Mouse (Mus musculus): ENCODE data around the gene Prdm11.

Gene Prdm11

DNA sequence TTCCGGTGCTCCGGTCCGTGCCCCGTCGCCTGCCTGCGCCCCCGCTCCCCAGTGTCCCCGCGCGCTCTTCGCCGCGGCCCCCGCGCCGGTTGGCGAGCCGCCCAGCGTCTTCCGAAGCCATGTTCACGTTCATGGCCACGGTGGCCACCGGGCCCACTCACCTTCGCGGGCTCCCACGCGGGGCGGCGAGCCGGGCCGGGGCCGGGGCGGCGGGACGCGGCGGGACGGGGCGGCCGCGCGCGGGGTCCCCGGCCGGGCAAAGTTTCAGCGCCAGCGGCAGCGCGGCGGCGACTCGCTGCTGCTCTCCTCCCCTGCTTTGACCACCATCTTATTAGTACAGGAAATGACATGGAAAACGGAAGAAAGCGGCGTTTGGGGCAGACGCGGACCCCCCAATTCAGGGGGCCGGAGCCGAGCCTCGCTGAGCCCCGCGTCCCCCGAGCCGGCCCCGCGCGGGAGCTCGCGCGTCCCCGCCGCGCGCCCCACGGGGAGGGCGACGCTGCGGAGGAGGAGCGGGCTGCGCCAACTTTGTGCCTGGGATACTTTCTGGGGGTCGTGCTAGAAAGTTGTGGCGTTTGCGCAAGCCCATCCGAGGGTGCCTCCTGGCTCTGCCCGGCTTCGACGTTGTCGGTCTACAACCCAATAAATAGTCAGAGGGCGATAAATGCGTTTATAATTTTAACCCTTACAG is at the start of gene Prdm11:
TSS of gene Prdm11 (minus strand) at position 350 of the 691 bp plus-strand sequence.
- peak; percentile 45 for ATAC-seq (ENCODE audit: low TSS enrichment)

DNA sequence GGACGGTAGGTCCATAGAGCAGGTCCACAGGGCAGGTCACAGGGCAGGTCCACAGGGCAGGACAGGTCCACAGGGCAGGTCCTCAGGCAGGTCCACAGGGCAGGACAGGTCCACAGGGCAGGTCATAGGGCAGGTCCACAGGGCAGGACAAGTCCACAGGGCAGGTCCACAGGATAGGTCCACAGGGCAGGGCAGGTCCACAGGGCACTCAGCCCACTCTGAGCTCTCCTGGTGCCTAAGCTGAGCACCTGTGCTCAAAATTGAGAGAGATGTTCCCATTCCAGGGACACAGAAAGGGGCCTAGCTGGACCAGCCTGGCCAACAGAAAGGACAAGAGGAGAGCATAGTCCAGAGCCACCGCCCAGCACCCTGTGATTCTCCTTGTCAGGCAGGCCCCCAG is 46.4 kb upstream of the Prdm11 start:
- no peak for ATAC-seq (ENCODE audit: low TSS enrichment)

DNA sequence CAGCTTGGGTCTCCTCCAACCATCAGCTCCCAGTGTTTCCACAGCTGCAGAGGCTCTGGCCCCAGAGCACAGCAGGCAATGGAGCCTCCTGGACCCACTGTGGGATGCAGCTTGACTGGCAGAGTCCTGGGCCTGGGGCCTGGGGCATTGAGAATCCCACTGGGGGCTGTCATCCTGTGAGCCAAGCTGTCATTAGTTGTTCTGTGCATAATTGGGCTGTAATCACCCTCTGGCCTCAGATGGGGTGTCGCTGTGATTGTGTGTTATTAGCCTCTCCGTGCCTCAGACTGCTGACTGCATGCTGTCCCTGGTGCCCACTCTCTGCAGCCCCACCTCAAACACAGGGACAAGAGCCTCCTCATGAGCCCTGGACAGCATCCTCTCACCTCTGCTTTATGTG is 45.7 kb upstream of the Prdm11 start:
- ATAC-seq (ENCODE audit: low TSS enrichment) = no peak

DNA sequence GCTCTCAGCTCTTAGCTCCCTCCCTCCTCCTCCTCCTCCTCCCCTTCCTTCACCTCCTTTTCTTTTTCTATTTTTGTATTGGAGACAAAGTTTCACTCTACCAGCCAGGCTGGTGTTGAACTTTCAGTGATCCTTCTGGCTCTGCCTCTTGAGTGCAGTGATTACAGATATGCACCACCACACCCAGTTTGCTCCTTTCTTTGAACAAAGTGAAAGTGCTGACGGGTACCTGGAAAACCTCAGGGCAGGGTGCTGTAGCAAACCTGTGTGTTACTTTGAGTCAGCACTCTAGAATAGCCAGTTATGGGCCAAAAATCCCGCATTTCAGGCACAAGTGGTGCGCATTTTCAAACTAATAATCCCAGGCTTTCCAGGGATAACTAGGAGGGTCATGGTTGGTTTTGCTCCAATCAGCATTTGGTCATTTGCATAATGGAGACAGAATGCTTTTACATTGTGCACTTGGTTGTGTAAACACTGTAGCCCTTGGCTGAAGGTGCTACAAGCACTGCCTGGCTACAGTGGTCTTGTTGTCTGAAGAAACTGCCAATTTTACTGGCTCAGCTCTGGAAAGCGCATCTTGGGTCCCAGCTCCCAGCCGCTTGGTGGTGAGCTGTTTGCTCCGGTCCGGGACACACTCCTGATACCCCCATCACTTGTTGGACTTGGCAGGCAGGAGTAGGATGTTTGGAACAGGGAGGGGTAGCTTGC is 43.6 kb upstream of the Prdm11 start:
- ATAC-seq (ENCODE audit: low TSS enrichment) = no peak

DNA sequence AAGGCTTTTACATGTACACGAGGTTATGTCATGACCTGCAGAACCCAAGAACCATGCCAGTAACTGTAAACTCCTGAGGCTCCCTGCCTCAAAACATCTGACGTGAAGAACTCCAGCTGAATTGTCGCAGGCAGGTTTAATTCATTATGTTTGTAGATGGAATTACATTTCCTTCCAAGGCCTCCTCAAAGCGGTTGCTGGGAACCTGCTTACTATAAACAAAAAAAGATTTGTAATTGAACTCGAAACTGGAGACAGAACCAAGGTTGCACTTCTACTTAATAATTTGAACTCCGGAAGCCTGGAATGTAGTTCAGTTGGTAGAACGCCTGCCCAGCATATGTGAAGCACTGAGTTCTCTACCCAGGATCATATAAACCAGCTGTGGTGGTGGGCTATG is 42.0 kb upstream of the Prdm11 start:
- ATAC-seq (ENCODE audit: low TSS enrichment) = no peak

DNA sequence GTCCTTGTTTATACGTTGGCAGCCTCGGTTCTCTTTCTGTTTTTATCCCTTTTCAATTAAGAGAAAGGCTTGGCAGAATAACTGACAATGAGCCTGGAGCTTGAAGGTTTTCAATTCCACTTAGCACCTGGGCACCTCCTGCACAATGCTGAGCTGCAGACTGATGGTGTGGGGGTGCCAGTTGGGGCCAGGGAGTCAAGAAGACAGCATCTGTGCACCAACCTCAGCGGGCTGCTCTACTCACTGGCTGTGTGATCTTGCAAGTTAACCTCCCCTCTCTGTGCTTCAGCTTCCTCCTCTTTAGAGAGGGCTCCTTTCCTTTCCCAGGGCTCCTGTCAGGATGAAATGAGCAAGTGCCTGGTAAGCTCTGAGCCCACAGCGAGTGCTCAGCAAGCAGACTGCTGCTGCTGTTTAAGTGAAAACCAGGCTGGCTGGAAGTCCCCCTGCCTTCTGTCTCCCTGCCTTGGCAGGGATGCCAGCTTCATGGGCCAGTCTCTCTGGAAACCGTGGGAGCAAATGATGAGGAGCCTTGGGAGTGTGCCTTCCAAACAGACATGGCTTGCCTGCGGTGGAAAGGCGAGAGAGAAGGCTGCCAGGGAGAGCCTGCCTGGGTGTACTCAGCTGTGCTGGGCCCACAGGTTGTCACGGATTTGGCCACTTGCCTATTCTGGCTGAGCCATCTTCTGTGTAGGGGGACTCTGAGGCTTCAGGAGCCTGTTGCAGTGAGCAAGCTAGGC is 39.5 kb upstream of the Prdm11 start:
- ATAC-seq (ENCODE audit: low TSS enrichment) = peak; percentile 93

DNA sequence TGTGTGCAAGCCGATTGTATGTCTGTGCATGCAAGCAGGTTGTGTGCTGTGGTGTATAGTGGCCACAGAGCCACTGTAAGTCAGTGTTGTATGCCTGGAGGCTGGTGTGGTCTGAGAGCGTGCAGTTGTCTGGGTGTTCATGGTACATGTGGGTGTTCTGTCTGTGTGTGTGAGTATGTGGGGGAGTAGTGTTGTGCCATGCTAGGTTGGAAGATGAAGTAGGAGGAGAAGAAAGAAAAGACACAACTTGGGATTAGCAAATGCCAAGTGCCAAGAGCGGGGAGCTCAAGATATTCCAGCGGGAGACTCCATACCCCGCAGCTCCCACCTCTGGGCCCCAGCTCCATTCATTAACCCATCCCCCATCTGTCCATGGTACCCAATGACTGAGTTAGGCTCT is 38.5 kb upstream of the Prdm11 start:
- peak; percentile 71 for ATAC-seq (ENCODE audit: low TSS enrichment)

DNA sequence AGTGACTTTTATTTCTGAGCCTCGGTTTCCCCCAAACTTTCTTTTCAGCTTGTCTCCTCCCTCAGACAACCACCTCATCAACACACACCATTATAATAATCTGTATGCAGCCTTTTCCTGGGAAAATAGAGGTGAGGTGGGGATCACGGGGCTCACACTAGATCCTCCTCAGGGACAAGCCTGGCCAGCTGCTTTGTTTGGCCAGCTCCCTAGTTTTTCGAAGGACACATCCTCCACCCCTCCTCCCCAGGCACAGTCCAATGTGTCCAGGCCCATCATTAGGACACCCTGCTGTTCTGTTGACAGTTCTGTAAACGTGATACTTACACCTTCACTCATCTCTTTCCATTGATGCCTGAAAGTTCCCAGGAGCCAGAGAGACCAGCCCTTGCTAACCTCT is 37.4 kb upstream of the Prdm11 start:
- no peak for ATAC-seq (ENCODE audit: low TSS enrichment)

DNA sequence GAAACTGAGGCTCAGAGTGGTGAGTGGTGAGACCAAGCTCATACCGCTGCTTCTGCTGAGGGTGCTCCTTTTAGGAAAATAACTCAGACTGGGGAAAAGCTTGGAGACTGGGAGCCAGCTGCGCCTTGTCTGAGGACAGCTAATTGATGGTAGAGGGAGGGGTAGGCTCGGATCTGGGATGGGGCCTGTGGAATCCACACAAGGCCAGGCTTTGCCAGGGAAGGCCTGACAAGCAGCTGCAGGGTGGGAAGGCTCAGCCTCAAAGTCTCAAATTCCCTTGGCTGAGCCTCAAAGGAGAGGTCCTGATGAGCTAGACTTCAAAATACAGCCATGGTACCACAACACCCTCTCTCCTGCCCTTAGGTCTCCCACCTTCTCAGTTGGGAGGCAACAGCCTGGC is 36.9 kb upstream of the Prdm11 start:
- no peak for ATAC-seq (ENCODE audit: low TSS enrichment)

DNA sequence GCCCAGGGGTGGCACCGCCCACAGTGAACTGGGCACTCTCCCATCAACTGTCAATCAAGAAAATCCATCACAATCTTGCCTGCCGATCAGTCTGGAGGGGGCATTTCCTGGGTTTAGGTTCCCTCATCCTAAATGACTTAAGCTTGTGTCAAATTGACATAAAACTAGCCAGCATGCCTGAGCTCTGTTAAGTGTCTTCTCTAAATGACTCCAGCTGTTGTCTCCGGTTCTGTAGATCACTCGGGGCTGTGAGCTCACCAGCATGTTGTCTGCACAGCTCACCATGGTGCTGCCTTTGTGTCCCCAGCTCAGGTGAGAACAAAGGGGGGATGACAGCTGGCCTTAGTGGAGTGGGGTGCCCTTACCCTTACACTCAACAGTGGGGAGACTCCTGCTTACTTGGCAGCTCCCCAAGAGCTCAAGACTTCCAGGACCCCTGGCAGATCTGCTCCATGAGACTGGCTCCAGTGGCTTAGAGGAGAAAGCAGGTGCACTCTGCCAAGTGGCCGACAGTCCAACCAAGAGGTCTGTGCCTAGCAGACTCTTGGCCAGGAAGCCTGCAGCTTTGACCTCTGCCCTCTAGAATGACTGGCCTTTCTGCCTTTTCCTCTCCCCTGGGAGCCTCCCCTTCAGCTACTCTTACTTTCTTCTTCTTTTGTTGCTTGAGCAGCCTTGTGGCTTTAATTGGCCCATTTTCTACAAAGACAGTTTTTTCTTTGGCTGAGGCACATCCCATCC is 35.1 kb upstream of the Prdm11 start:
- no peak for ATAC-seq (ENCODE audit: low TSS enrichment)

DNA sequence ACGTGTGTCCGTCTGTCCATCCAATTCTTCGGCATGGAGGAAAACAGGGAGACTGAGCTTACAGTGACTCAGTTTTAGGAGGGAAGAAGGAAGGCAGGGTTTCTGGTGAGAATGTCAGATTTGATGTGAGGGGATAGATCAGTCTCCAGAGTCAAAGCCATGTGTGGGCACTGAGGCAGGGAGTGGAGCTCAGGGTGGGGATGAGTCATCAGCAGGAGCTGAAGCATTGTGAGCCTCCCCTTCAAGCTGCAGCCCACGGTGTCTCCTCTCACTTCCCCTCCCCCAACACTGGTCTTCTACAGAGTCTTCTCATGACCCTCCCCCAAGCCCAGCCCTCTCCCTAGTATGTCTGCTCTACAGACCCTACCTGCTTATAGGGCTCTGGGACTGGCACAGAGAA is 33.4 kb upstream of the Prdm11 start:
- ATAC-seq (ENCODE audit: low TSS enrichment) = peak; percentile 47; the same call in 1 of the 2 replicates

DNA sequence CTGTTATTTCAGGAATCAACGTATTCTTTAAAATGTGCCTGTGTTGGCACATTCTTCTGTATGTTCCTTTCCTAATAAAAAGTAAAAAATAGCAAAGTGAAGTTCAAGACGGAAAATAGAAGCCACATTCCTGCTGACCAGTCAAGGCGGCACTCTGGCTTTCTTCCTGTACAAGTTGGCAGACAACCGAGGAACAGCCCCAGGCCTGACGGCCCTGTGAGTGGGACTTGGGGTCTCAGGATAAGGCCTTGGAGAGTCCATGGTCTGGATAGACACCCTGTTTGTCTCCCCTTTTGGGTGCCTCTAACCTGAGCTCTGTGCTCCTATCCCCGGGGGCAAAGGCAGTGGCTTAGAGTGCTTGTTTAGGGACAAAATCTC is 30.6 kb upstream of the Prdm11 start:
- ATAC-seq (ENCODE audit: low TSS enrichment) = no peak

DNA sequence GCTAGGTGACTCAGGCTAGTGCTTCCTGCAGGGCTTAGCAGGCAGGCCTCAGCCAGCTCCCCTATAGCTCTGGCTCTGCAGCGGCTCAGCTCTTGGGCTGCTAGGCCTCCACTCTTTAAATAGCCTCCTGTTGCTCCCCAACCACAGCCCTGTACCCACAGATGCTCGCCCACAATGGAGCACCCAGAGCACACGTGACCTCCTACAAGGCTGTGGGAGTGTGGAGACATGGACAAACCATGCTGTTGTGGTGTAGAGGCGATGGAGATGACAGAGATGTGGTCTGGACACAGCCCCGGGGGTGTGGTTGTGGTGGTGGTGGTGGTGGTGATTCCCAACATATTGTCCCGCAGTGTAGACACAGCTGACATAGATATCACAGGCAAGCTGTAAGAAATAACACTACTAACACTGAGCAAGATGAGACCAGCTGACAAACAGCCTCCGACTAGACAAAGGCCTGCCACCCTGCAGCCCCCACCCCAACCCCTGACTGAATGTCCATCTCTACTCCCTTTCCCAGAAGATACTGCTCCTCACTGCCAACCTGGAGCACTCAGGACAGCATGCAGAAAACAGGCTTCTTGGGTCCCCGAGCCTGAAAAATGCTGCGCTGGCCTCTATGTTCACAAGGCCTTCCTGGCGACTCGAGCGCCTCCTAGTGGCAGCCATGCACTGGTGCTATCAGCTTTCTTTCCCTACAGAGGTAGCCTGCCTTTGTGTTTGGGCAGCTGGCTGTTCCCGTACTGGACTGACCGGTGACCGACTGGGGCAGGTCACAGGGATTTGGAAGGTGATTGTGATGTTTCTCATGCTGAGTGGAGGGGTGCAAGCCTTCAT is 30.0 kb upstream of the Prdm11 start:
- peak; percentile 83 for ATAC-seq (ENCODE audit: low TSS enrichment)

DNA sequence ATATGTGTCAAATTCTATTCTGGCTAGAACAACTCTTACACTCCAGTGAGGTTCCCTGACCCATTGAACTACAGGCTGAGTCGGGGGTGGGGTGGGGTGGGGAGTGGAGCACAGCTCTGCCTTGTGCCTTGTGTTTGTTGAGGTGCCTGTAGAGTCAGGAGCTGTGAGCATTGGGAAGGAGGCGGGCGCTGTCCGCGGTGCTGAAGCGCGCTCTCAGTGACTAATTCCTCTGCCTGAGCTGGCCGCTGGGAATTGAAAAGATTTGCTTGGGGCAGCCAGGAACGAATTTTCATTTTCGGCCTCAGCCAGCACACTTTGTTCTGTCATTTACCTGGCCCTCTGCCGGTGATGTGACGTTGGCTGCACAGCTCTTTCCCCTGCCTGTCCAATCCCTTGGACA is 25.7 kb upstream of the Prdm11 start:
- ATAC-seq (ENCODE audit: low TSS enrichment) = 0 out of 2 replicates have a peak, but pooled peaks have one; percentile 36

DNA sequence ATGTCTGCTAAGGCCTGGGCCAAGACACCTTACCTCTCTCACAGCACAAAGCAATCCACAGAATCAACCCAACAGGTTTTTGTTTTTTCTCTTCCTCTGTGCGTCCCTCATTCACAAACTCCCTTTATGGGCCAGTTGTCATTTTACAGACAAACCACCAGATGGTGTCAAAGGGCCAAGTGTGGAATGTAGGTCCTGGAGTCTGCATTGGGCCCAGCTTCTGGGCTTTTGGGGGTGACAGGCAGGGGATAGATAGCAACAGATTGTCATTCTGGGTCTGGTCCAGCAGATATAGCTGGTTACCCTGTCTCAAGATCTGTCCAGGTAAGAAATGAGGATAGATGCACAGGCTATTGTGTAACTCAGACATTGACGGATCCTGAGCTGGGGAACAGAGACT is 23.0 kb upstream of the Prdm11 start:
- ATAC-seq (ENCODE audit: low TSS enrichment) = peak; percentile 78; the same call in 1 of the 2 replicates

DNA sequence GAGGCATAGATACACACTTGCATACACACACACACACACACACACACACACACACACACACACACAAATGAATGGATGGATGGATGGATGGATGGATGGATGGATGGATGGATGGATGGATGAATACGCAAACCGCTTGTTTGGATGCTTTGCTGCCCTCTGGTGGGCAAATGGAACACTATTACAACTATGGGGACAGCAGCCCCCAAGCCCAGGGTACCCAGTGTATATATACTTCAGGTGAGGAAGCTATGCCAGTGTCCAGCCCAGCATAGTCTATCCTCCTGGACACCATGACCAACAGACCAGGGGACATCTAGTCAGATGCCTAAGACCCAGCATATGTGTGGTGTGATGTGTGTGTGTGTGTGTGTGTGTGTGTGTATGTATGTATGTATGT is 17.4 kb upstream of the Prdm11 start:
- peak; percentile 44; the same call in 1 of the 2 replicates for ATAC-seq (ENCODE audit: low TSS enrichment)

DNA sequence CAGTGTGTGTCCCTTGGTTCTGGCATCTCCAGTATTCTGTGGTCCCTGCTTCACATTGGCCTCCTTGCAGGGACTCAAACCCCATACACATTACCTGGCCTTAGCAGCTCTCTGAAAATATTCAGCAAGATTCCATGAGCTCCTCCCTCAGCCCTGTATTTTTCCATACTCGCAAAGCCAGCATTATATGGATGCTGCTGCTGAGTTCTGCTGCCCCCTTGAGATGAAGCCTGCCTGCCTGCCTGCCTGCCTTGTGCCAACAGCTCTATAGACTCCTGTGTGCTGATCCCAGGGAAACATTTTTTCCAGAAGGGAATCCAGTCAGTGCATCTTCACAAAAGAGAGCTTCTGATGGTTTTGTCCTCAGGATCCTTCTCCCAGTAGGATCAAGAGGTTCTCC is 5.9 kb upstream of the Prdm11 start:
- ATAC-seq (ENCODE audit: low TSS enrichment) = no peak

DNA sequence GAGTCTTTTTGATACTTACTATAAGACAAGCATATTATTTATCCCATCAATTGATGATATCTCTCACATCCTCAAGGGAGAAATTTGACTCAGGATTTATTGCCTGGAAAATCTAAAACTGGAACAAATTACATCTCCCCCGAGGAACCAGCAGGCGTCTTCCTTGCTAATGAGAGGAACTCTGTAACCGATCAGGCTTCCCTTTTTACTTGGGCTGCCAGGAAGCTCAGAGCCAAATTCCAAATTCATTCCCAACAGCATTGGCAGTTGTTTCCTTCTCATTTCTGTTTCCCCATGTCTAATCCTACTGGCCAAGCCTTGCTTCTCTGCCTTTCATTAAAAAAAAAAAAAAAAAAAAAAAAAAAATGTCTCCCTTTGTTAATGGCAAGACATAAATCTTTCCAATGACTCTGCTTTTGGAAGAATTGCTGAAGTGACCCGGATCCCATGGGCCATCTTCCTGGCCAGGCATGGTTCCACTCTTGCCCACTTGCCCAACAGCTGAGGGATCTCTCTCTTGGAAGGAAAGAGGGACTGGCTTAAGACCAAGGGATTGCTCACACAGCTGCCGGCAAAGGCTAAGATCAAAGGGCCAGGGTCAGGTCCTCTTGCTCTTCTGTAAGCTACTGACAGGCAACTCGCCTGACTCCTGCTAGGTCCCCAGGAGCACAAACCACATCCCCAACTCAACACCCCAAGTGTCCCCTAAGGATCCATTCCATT is 2.8 kb upstream of the Prdm11 start:
- ATAC-seq (ENCODE audit: low TSS enrichment) = no peak

DNA sequence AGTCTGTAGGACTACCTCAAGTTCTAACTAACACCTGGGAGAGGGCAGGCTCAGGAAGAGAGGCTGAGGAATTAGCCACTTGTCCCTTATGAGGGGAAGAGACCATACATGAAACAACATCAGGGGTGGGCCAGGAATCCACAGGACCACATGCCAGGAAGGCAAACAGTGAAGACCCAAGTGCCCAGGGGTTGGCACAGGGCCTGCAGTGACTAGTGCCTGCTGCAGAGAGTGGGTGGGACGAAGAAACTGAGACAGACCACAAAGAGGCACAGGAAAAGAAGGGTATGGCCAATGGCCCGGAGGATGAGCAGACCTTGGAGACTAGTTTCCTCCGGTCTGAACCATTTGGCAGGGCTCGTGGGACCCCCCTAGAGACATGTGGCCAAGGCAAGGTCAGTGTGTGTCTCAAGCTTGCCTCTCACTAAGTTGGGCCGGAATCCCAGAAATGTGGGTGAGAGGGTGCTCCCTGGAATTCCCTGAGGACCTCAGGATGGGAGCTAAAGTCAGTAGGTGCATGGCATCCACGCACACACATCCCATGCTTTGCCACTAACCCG is 1.6 kb upstream of the Prdm11 start:
- no peak for ATAC-seq (ENCODE audit: low TSS enrichment)

DNA sequence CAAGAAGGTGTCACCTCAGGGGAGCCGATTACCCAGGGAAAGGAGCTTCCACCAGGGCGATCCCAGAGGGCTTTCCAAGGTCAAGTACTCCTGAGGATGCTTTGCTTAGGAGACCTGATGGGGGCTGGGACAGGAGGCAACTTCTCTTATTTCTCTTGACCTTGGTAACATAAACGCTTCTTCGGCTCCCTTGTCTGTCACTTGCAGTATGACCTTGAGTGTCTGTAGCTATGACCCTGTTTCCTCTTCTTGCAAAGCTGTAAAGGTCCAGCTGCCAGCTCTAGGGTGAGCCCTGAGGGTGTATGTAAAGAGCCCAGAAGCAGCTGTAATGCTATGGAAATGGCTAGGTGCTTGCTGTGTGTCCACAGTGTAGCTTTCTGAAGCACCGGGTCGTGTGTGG is 1.1 kb upstream of the Prdm11 start:
- ATAC-seq (ENCODE audit: low TSS enrichment) = no peak

Data from frontal cortex, adult (tissue).